Comparison of ENCODE assay signal across 9 mouse cellular contexts in the genomic region with DNA sequence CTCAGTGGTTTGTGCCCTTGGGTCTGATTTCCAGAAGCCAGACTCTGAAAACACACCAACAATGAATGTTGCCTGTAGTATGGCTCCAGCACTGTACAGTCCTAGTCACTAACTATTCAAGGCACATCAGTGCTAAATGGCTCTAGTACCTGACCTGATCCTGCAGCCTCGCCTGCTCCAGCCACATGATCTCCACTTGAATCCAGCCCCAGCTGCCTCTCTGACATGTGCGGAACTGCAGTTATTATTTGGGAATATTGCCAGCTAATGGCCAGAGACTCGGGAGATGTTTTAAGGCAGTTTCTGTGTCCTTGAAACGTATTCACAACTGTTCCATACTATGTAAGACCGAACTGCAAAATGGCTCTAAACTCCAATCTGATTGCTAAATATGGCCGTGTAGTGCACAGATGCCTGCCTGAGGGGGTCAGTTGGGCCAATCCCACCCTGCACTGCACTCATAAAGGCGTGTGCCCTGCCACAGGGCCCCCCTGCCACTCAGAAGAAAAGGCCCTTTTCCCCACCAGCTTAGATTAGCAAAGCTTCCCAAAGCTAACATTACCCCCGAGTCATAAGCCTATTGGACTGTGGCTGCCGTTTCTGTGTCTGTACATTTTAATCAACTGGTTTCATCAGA. TPM values are rescaled to one million over a fixed set of nuclear protein-coding genes. Genes with fewer than 3 reads are reported as not detected.
DNase-seq lines count a peak whose midpoint lies in the region; ATAC-seq lines count a peak whose summit lies in the region.
"Had no signal": no experiment of that assay in that cellular context is flagged by ENCODE, and none has a peak within 500 bp of the region (broad histone marks: within the 10 kb centered on the region; RNA-seq: fewer than 3 reads in every experiment).

No protein-coding gene starts in this region.

- no peak overlapping the region for H3K4me2 ChIP-seq in neural tube, embryonic 11.5 days (ENCODE audit: low read depth)
- no peak overlapping the region for H3K4me2 ChIP-seq in limb, embryonic 11.5 days (ENCODE audit: low read depth, severe bottlenecking)

- H3K36me3 ChIP-seq in neural tube, embryonic 11.5 days (ENCODE audit: control insufficient read depth, insufficient read depth, low read length), result peaks cover 6% of the 10 kb centered on the region; the same call in 1 of the 2 replicates
- H3K36me3 ChIP-seq in limb, embryonic 11.5 days (ENCODE audit: control insufficient read depth, insufficient read depth, low read length), result 0 out of 2 replicates have a peak, but pooled peaks cover under 1% of the 10 kb centered on the region

- WGBS in neural tube, embryonic 11.5 days, result 66% methylated on average over 9 of the region's 9 CpGs
- 67% methylated on average over 9 of the region's 9 CpGs for WGBS in limb, embryonic 11.5 days

- DNase-seq in embryo, embryonic 11 days, result peak; percentile 37
- DNase-seq in embryo, embryonic 10.5 days (ENCODE audit: low spot score), result no peak
- no peak for DNase-seq in neural tube, embryonic 11.5 days (ENCODE audit: low spot score)
- DNase-seq in neural tube, embryonic 10.5 days (ENCODE audit: extremely low spot score, low spot score), result no peak
- DNase-seq in limb, embryonic 11.5 days (ENCODE audit: low spot score), result peak; percentile 27
- no peak for DNase-seq in urinary bladder, postnatal 10 days (ENCODE audit: low spot score)
- no peak for DNase-seq in adrenal gland, postnatal 25 days
- DNase-seq: layer of hippocampus, adult 9-11 months had no signal

- 0 out of 2 replicates have a peak, but pooled peaks have one; percentile 35 for ATAC-seq in neural tube, embryonic 11.5 days (ENCODE audit: insufficient read depth, low FRiP score, low TSS enrichment)
- ATAC-seq in limb, embryonic 11.5 days (ENCODE audit: insufficient number of reproducible peaks, low FRiP score, low TSS enrichment, low read depth), result no peak
- no peak for ATAC-seq in megakaryocyte progenitor cell, adult 5-6 weeks (replicated peaks; ENCODE audit: poor library complexity)

- no peaks in the 10 kb centered on the region for H3K9me3 ChIP-seq in neural tube, embryonic 11.5 days (ENCODE audit: control insufficient read depth, low read length)
- H3K9me3 ChIP-seq in limb, embryonic 11.5 days (ENCODE audit: control insufficient read depth, low read length), result no peaks in the 10 kb centered on the region

- peaks cover 17% of the 10 kb centered on the region for H3K4me1 ChIP-seq in neural tube, embryonic 11.5 days (ENCODE audit: control insufficient read depth, insufficient read depth, low read length)
- H3K4me1 ChIP-seq in limb, embryonic 11.5 days (ENCODE audit: control insufficient read depth, insufficient read depth, low read length), result peaks cover 28% of the 10 kb centered on the region

- H3K4me3 ChIP-seq in neural tube, embryonic 11.5 days (ENCODE audit: low read depth, low read length), result no peak overlapping the region
- H3K4me3 ChIP-seq in limb, embryonic 11.5 days (ENCODE audit: low read depth, low read length), result no peak overlapping the region

- H3K27me3 ChIP-seq in neural tube, embryonic 11.5 days (ENCODE audit: control insufficient read depth, insufficient read depth, low read length), result no peaks in the 10 kb centered on the region
- no peaks in the 10 kb centered on the region for H3K27me3 ChIP-seq in limb, embryonic 11.5 days (ENCODE audit: control insufficient read depth, insufficient read depth, low read length)

- no peak overlapping the region for H3K9ac ChIP-seq in neural tube, embryonic 11.5 days (ENCODE audit: low read length)
- H3K9ac ChIP-seq in limb, embryonic 11.5 days (ENCODE audit: low read length), result no peak overlapping the region

- H3K27ac ChIP-seq in neural tube, embryonic 11.5 days (ENCODE audit: low read depth, low read length), result peak overlapping the region; percentile 58
- H3K27ac ChIP-seq in limb, embryonic 11.5 days (replicated peaks; ENCODE audit: low read depth, low read length), result peak overlapping the region; percentile 82

RNA-seq across cellular contexts. Expression of gene Fstl1, which starts 11.0 kb away (rescaled TPM):
- polyA plus RNA-seq in neural tube, embryonic 11.5 days (2014; fragmentation: Nextera tagmentation; extraction: Ambion mirVana), result 204 and 214 TPM in 2 replicates
- 268 and 273 TPM in 2 replicates for polyA plus RNA-seq in limb, embryonic 11.5 days (2014; fragmentation: Nextera tagmentation; extraction: Ambion mirVana)
- 45.8 and 46.1 TPM in 2 replicates for total RNA-seq in adrenal gland, postnatal 25 days (2021)
- 0.32 and 4.0 TPM in 2 replicates for total RNA-seq in megakaryocyte progenitor cell, adult 5-6 weeks (2015)
- total RNA-seq in megakaryocyte progenitor cell, adult 5-6 weeks (2017), result 0.04 and 0.61 TPM in 2 replicates

Comparison
In these comparisons a context has a peak if more than half of its experiments do, and no peak if none do; other contexts are left out.
1. DNase-seq: peak in embryo, embryonic 11 days (single experiment) and limb, embryonic 11.5 days (single experiment); none in embryo, embryonic 10.5 days (single experiment), neural tube, embryonic 11.5 days (single experiment), neural tube, embryonic 10.5 days (single experiment), urinary bladder, postnatal 10 days (single experiment) and adrenal gland, postnatal 25 days (single experiment).